Mouse (Mus musculus) central nervous system, embryonic 11.5 days (tissue): ENCODE results near the gene Slx1b. TPM values are rescaled to one million over a fixed set of nuclear protein-coding genes. Genes with fewer than 3 reads are reported as not detected.

Source experiments
- polyA plus RNA-seq: library from polyadenylated mRNA; depleted of rRNA; stranded (reverse); fragments of >200 nt; gene quantifications from 2 replicates; pipeline ENCODE4 v1.2.3, GENCODE M21; 2012; rRNA removed

The Slx1b gene
- polyA plus RNA-seq, result 26.9 and 29.2 TPM in 2 replicates

GRCm38 (mm10) chr7:126695631-126696207 is at the start of gene Slx1b:
TSS of gene Slx1b (minus strand) at chr7:126695784.

GRCm38 (mm10) chr7:126707442-126708174 is 12.0 kb upstream of the Slx1b start, which contains the start of gene Coro1a:
TSS of gene Coro1a (minus strand) at chr7:126707787.

GRCm38 (mm10) chr7:126695210-126695611 is 373 bp downstream of the Slx1b start, which contains the start of gene Bola2:
TSS of gene Bola2 (plus strand) at chr7:126695401.

GRCm38 (mm10) chr7:126676207-126676606 is 19.4 kb downstream of the Slx1b start, which contains the start of gene Sult1a1:
TSS of gene Sult1a1 (minus strand) at chr7:126676432.

GRCm38 (mm10) chr7:126649231-126650051 is 46.1 kb downstream of the Slx1b start, which contains the start of gene Sgf29:
TSS of gene Sgf29 (plus strand) at chr7:126649309.

Other genes starting within 250 kb of the Slx1b start
- gene Atp2a1, start 232.7 kb downstream of the Slx1b start, polyA plus RNA-seq, result 0.32 and 13.7 TPM in 2 replicates
- 65.6 and 74.5 TPM in 2 replicates for gene Sh2b1, start 220.4 kb downstream of the Slx1b start, polyA plus RNA-seq
- gene Tufm, start 208.4 kb downstream of the Slx1b start, polyA plus RNA-seq, result 98.2 and 125 TPM in 2 replicates
- 108 and 145 TPM in 2 replicates for gene Atxn2l, start 192.3 kb downstream of the Slx1b start, polyA plus RNA-seq
- 169 and 181 TPM in 2 replicates for gene Eif3c, start 129.4 kb downstream of the Slx1b start, polyA plus RNA-seq
- 0.61 and 0.98 TPM in 2 replicates for gene Apobr, start 110.8 kb downstream of the Slx1b start, polyA plus RNA-seq
- 33.1 and 33.9 TPM in 2 replicates for gene Cln3, start 110.0 kb downstream of the Slx1b start, polyA plus RNA-seq
- gene Il27, start 100.8 kb downstream of the Slx1b start, polyA plus RNA-seq, result not detected in 2 replicates
- 2.4 and 5.1 TPM in 2 replicates for gene Nupr1, start 64.9 kb downstream of the Slx1b start, polyA plus RNA-seq
- gene Sgf29, start 46.5 kb downstream of the Slx1b start, polyA plus RNA-seq, result 35.7 and 51.2 TPM in 2 replicates
- 0.28 and 0.40 TPM in 2 replicates for gene Sult1a1, start 19.4 kb downstream of the Slx1b start, polyA plus RNA-seq
- 57.0 and 128 TPM in 2 replicates for gene Bola2, start 383 bp downstream of the Slx1b start, polyA plus RNA-seq
- gene Coro1a, start 12.0 kb upstream of the Slx1b start, polyA plus RNA-seq, result 36.3 and 47.5 TPM in 2 replicates
- 70.2 and 101 TPM in 2 replicates for gene Mapk3, start 63.8 kb upstream of the Slx1b start, polyA plus RNA-seq
- 8.5 and 8.8 TPM in 2 replicates for gene Gdpd3, start 70.5 kb upstream of the Slx1b start, polyA plus RNA-seq
- gene Ypel3, start 81.2 kb upstream of the Slx1b start, polyA plus RNA-seq, result 80.9 and 93.6 TPM in 2 replicates
- gene Tbx6, start 85.7 kb upstream of the Slx1b start, polyA plus RNA-seq, result 1.1 and 1.5 TPM in 2 replicates
- 268 and 290 TPM in 2 replicates for gene Ppp4c, start 96.7 kb upstream of the Slx1b start, polyA plus RNA-seq
- gene Fam57b, start 101.9 kb upstream of the Slx1b start, polyA plus RNA-seq, result 23.7 and 32.0 TPM in 2 replicates
- gene 4930451I11Rik, start 135.9 kb upstream of the Slx1b start, polyA plus RNA-seq, result not detected in 2 replicates
- 4.1 and 5.6 TPM in 2 replicates for gene Doc2a, start 151.6 kb upstream of the Slx1b start, polyA plus RNA-seq
- 186 and 304 TPM in 2 replicates for gene Hirip3, start 166.2 kb upstream of the Slx1b start, polyA plus RNA-seq
- 63.3 and 64.6 TPM in 2 replicates for gene Ino80e, start 166.6 kb upstream of the Slx1b start, polyA plus RNA-seq
- 102 and 154 TPM in 2 replicates for gene Taok2, start 188.9 kb upstream of the Slx1b start, polyA plus RNA-seq
- gene Tmem219, start 227.1 kb upstream of the Slx1b start, polyA plus RNA-seq, result 23.2 and 23.4 TPM in 2 replicates
- gene Kctd13, start 233.1 kb upstream of the Slx1b start, polyA plus RNA-seq, result 26.0 and 28.2 TPM in 2 replicates